Mouse (Mus musculus): ENCODE measurements around the gene Tspan9. TPM values are rescaled to one million over a fixed set of nuclear protein-coding genes. Genes with fewer than 3 reads are reported as not detected.

The Tspan9 gene
- polyA plus RNA-seq, 1 experiment from 2014 or later: 102 TPM

DNA sequence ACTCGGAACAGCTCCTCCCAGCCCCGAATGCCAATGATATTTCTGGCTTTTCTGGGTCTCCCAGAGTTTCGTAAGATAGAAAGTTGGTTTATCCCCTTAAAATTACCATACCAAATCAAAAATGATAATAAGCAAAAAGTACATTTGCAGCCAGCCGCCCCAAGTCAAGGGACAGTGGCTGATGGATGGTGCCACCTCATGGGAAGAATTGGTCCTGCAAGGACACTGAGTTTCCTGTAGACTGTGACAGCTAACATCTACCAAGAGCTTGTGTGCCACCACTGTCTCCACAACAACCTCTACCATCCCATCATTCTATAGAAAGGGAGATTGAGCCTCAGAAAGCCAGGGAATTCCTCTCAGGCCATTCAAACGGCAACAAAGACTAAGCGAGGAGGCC lies 2.4 kb upstream of the Tspan9 start:
- H3K4me3 ChIP-seq (replicated peaks): no peak overlapping the region
- no peak overlapping the region for H3K9ac ChIP-seq
- no peak overlapping the region for H3K4me2 ChIP-seq (replicated peaks)
- 60% methylated on average over 6 of the region's 6 CpGs for WGBS
- H3K9me3 ChIP-seq: no peaks in the 10 kb centered on the region
- ATAC-seq: no peak
- no peaks in the 10 kb centered on the region for H3K36me3 ChIP-seq
- H3K27me3 ChIP-seq (replicated peaks): no peaks in the 10 kb centered on the region
- peaks cover 6% of the 10 kb centered on the region for H3K4me1 ChIP-seq (replicated peaks)
- H3K27ac ChIP-seq: no peak overlapping the region

DNA sequence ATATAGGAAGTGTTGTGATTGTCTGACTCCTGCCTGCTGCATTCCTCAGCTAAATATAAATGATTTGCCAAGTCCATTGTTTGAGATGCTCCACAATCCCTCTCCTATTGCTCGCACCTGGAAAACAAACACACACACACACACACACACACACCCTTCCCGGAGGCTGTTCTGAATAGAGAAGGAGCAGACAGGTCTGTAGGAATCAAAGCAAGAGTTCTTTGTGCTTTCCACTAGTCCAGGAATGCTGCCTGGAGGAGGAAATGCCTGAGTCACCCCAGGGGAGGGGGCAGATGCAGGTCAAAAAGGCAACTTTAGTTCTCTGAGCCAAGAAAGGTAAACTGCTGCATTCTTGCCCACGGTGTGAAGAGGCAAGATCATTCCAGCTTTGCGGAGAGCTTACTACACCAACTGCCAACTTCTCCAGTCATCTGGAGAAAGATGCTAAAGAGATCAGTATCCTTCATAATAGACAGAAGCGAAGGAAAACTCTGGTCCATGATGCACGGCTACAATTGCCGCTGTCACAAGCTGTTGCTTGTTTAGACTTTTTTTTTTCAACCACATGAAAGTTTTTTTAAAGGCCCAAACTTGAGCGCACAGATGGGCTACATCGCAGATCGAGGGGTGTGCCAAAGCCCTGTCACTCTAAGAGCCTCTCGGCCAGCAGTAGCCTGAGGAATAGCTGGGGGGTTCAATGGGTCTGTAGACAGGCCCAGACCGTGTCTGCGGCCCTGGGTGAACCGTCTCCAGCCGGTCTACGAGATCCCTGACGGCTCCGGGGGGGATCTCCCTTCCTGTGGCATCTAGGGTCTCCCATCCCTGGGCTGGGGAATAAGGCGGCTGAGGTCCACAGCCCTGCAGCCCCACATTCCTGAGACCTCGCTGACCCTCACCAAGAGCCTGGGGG lies 770 bp downstream of the Tspan9 start:
- Histone ChIP-seq H3K27me3 (replicated peaks) (no peaks in the 10 kb centered on the region), H3K9me3 (no peaks in the 10 kb centered on the region), H3K4me2 (replicated peaks) (peak overlapping the region; percentile 69), H3K4me1 (replicated peaks) (peaks cover 6% of the 10 kb centered on the region), H3K9ac (peak overlapping the region; percentile 73), H3K4me3 (replicated peaks) (peak overlapping the region; percentile 71), H3K27ac (peak overlapping the region; percentile 89), H3K36me3 (no peaks in the 10 kb centered on the region)
- ATAC-seq: peak; percentile 64
- WGBS: 6% methylated on average over 20 of the region's 20 CpGs

DNA sequence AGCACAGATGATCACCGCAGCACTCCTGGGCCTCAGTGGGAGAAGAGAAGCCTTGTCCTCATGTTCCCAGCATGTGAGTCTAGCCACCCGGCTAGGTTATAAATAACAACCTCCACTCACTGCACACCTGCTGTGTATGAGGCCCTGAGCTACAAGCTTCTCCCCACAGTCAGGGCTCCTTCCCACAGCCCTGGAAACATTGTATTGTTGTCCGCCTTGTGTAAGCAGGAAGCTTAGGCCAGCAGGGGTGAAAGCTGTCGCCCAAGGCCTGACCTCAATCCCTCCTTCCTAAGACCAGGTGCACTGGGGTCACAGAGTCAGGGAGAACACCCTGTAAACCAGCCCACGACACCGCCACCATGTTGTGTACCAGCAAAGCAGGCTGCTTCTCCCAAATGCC lies 2.7 kb downstream of the Tspan9 start:
- Histone ChIP-seq H3K27ac (no peak overlapping the region), H3K4me3 (replicated peaks) (no peak overlapping the region), H3K4me2 (replicated peaks) (no peak overlapping the region), H3K27me3 (replicated peaks) (no peaks in the 10 kb centered on the region), H3K4me1 (replicated peaks) (peaks cover 8% of the 10 kb centered on the region), H3K36me3 (no peaks in the 10 kb centered on the region), H3K9ac (no peak overlapping the region), H3K9me3 (no peaks in the 10 kb centered on the region)
- ATAC-seq: no peak
- WGBS: 69% methylated on average over 6 of the region's 6 CpGs

DNA sequence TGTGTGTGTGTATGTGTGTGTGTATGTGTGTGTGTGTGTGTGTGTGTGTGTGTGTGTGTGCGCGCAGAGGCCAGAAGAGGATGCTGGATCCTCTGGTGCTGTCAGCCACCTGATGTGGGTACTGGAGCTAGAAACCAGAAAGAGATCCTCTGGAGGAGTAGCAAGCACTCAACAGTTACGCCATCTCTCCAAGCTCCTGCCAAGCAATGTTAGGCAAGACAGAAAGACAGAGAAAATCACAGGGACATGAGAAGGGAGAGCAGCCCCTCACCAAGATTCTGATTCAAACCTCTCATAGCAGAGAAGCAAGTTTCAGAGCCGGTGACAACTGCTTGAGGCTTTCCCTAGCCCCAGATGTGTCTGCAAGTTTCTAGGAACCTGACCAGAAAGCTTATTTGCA lies 5.5 kb downstream of the Tspan9 start:
- Histone ChIP-seq H3K4me2 (replicated peaks) (no peak overlapping the region), H3K9me3 (no peaks in the 10 kb centered on the region), H3K4me3 (replicated peaks) (no peak overlapping the region), H3K27ac (no peak overlapping the region), H3K27me3 (replicated peaks) (no peaks in the 10 kb centered on the region), H3K9ac (no peak overlapping the region), H3K4me1 (replicated peaks) (peaks cover 30% of the 10 kb centered on the region), H3K36me3 (no peaks in the 10 kb centered on the region)
- WGBS: 87% methylated on average over 4 of the region's 4 CpGs
- ATAC-seq: no peak

DNA sequence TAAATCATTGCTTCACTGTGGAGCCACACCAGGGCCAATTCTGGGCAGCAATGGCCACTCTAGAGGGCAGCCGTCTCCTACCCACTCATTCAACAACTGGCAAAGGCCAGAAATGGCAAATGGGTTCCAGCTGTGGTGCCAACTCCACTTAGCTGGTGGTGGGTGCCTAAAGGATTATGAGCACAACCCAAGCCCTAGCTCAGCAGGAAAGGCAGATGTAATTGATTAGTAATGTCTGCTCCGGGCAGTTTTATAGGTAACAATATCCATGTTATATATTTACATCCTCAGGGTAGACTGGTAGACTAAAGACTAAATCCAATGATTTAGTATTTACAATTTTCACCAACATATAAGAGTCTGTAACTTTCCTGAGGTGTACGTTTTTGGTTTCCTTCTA lies 6.7 kb downstream of the Tspan9 start:
- Histone ChIP-seq H3K9ac (no peak overlapping the region), H3K27me3 (replicated peaks) (no peaks in the 10 kb centered on the region), H3K27ac (no peak overlapping the region), H3K4me2 (replicated peaks) (no peak overlapping the region), H3K4me3 (replicated peaks) (no peak overlapping the region), H3K36me3 (no peaks in the 10 kb centered on the region), H3K9me3 (no peaks in the 10 kb centered on the region), H3K4me1 (replicated peaks) (peaks cover 31% of the 10 kb centered on the region)
- 92% methylated on average over 3 of the region's 3 CpGs for WGBS
- ATAC-seq: no peak

DNA sequence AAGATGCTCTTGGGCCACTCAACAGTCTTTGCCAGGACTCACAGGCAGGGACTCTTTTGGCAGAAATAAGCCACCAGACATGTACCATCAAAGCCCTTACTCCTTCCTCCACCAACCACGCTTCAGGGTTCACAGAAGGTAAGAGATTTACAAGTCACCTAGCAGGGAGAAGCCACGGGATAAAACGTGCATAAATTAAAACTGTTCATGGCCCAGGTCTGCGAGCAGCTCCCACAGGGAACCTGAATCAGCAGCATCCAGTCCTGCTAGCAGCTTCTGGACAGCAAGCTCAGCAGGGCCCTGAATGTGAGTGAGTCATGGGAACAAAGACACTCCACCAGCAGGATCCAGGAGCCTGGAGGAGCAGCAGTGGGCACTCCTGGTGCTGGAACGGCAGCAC lies 7.9 kb downstream of the Tspan9 start:
- no peak overlapping the region for H3K4me3 ChIP-seq (replicated peaks)
- no peaks in the 10 kb centered on the region for H3K27me3 ChIP-seq (replicated peaks)
- no peak overlapping the region for H3K9ac ChIP-seq
- peaks cover 35% of the 10 kb centered on the region for H3K4me1 ChIP-seq (replicated peaks)
- no peak for ATAC-seq
- H3K27ac ChIP-seq: no peak overlapping the region
- 66% methylated on average over 5 of the region's 5 CpGs for WGBS
- H3K4me2 ChIP-seq (replicated peaks): no peak overlapping the region
- H3K36me3 ChIP-seq: no peaks in the 10 kb centered on the region
- no peaks in the 10 kb centered on the region for H3K9me3 ChIP-seq

DNA sequence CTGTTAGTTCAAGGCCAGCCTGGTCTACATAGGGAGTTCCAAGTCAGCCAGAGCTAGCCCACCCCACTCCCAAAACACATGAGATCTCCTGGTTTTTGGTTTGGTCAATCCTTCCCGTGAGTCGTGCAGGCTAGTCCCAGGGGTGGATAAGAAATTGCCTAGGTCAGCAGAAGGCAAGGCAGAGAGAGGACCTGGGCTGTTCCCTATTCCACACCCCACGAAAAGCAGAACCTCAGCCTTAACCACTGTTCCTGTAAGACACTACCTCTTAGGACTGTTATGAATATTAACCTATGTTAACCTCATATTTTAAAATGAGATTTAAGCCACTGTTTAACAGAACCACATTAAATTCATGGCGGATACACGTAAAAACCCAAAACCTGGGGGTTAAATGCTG lies 8.4 kb downstream of the Tspan9 start:
- 76% methylated on average over 5 of the region's 5 CpGs for WGBS
- H3K9ac ChIP-seq: no peak overlapping the region
- H3K27me3 ChIP-seq (replicated peaks): no peaks in the 10 kb centered on the region
- peaks cover 35% of the 10 kb centered on the region for H3K4me1 ChIP-seq (replicated peaks)
- H3K36me3 ChIP-seq: no peaks in the 10 kb centered on the region
- no peak for ATAC-seq
- no peak overlapping the region for H3K4me2 ChIP-seq (replicated peaks)
- H3K4me3 ChIP-seq (replicated peaks): no peak overlapping the region
- no peak overlapping the region for H3K27ac ChIP-seq
- H3K9me3 ChIP-seq: no peaks in the 10 kb centered on the region

DNA sequence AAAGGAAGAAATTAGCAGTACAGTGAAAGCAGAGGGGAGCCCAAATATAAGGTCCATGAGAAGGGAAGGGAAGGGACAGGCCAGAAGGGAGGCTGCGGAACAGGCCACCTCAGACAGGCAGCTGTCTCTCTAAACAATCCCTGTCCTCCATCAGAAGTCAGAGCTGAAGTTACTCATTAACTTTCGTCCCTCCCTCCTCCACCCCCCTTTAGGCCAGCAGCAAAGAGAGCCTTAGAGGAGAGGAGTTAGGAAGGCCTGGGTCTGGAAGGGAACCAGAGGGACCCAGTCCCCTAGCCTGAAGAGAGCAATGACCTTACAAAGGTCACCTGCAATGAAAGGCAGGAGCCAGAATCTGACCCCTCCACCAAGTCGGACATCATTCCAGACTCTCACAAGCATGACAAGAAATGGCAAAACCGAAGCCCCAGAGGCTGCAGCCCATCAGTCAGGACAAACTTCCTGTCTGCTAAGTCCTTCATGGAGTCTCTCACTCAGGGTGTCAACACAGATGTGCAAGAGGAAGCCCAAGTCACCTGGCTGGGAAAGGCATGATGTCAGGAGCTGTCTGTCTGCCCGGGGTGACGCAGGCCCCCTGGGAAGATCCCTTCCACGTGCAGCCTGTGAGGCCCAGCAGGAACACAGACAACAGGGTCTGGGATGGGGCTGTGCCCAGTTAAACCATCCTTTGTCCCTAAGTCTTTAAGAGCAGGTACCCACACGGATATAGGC lies 9.0 kb downstream of the Tspan9 start:
- Histone ChIP-seq H3K4me2 (replicated peaks) (peak overlapping the region; percentile 20), H3K4me1 (replicated peaks) (peaks cover 35% of the 10 kb centered on the region)
- WGBS: 28% methylated on average over 8 of the region's 8 CpGs

DNA sequence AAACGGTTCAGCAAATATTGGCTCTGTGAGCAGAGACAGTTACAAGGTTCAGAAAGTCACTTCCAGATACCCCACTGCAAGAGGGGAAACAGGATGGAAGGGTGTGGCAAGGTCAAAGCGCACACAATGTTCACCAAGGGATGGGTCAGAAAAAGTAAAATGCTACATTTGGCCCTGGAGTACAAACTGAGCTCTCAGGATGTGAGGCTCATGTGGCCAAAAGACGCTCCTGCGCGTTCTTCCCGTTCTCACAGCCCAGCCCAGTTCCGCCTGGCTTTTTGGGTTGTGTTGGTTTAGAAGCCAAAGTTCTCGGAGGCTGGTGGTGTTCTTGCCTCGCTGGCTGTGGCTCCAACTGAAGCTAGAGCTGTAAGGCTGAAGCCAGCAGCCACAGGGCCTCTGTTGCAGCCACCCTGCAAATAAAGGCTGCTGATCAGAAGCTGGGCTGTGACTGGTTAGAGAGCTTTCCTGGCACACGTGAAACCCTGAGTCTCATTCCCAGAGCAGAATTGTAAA lies 9.7 kb downstream of the Tspan9 start:
- H3K4me3 ChIP-seq (replicated peaks): no peak overlapping the region
- H3K4me2 ChIP-seq (replicated peaks): peak overlapping the region; percentile 20

More for the DNA sequence above, 9.0 kb downstream of the Tspan9 start:
- Histone ChIP-seq H3K27ac (peak overlapping the region; percentile 58), H3K9ac (no peak overlapping the region), H3K36me3 (no peaks in the 10 kb centered on the region), H3K4me3 (replicated peaks) (no peak overlapping the region), H3K27me3 (replicated peaks) (no peaks in the 10 kb centered on the region), H3K9me3 (no peaks in the 10 kb centered on the region)
- ATAC-seq: peak; percentile 90

DNA sequence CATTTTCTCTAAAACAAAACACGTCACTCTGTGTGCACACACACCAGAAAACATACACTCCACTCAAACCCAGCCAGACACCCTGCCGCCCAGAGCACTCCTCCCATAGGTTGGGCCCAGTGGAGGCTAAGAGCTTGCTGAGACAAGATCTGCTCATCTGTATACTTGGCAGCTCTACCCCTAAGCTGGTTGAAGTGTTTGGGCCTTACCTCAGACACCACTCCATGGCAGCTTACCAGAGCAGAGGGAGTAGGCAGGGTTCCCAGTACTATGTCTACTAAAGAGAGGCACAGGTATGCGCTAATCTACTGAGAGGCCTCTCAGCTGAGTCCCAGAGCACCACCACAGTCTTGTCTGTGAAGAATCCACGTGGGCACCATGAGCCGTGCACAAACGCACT lies 10.8 kb downstream of the Tspan9 start:
- Histone ChIP-seq H3K36me3 (no peaks in the 10 kb centered on the region), H3K27me3 (replicated peaks) (no peaks in the 10 kb centered on the region), H3K27ac (peak overlapping the region; percentile 23; the same call in 1 of the 2 replicates), H3K4me1 (replicated peaks) (peaks cover 35% of the 10 kb centered on the region), H3K9me3 (no peaks in the 10 kb centered on the region), H3K4me2 (replicated peaks) (no peak overlapping the region), H3K4me3 (replicated peaks) (no peak overlapping the region), H3K9ac (no peak overlapping the region)
- ATAC-seq: no peak
- WGBS: 76% methylated on average over 6 of the region's 6 CpGs

More for the DNA sequence above, 9.7 kb downstream of the Tspan9 start:
- no peaks in the 10 kb centered on the region for H3K9me3 ChIP-seq
- H3K4me1 ChIP-seq (replicated peaks): peaks cover 35% of the 10 kb centered on the region
- 47% methylated on average over 10 of the region's 10 CpGs for WGBS
- H3K36me3 ChIP-seq: no peaks in the 10 kb centered on the region
- H3K27ac ChIP-seq: peak overlapping the region; percentile 58
- H3K9ac ChIP-seq: no peak overlapping the region
- H3K27me3 ChIP-seq (replicated peaks): no peaks in the 10 kb centered on the region
- ATAC-seq: peak; percentile 75

DNA sequence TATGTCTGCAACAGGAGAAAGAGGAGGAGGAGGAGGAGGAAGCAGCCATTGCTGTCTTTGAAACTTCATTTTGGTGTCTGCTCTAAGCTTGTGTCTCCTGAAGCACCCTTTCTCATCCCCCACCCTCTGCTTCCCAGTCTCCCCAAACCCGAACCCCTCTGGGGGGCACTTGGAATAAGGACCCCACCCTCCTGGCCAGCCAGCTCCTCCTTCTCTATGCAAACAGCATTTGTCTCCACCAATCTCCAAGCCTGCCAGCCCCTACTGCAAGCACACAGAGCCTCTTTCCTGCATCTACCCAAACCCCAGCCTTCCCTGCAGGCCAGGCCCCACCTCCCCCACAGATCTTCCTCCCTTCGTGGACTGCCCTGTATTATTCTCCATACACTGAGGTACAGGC lies 12.0 kb downstream of the Tspan9 start:
- H3K9ac ChIP-seq: no peak overlapping the region
- H3K27me3 ChIP-seq (replicated peaks): no peaks in the 10 kb centered on the region
- H3K4me2 ChIP-seq (replicated peaks): no peak overlapping the region
- no peak overlapping the region for H3K4me3 ChIP-seq (replicated peaks)
- H3K9me3 ChIP-seq: no peaks in the 10 kb centered on the region
- WGBS: 39% methylated on average over 2 of the region's 2 CpGs
- H3K4me1 ChIP-seq (replicated peaks): peaks cover 35% of the 10 kb centered on the region
- H3K36me3 ChIP-seq: no peaks in the 10 kb centered on the region
- no peak for ATAC-seq
- H3K27ac ChIP-seq: no peak overlapping the region

DNA sequence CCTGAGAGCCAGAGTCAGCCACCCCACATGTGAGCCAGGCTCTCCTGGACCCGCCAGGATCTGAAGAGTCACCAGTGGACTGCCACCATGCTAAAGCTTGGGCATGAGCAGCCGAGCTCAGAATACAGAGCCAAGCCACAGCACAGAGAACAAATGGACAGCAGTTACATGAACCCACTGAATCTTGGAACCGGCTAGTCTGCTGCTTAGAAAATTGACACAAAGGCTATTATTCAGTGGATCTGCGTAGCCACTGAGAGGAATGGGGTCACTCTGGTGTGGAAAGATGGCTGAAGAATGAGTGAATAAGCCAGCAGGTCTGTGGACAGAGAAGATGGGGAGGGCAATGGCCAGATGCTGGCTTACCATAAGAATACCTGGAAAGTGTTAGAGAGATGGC lies 12.7 kb downstream of the Tspan9 start:
- ATAC-seq: no peak
- H3K4me1 ChIP-seq (replicated peaks): peaks cover 32% of the 10 kb centered on the region
- H3K36me3 ChIP-seq: no peaks in the 10 kb centered on the region
- H3K4me2 ChIP-seq (replicated peaks): no peak overlapping the region
- no peak overlapping the region for H3K4me3 ChIP-seq (replicated peaks)
- no peaks in the 10 kb centered on the region for H3K27me3 ChIP-seq (replicated peaks)
- H3K9me3 ChIP-seq: no peaks in the 10 kb centered on the region
- WGBS: 86% methylated on average over 4 of the region's 4 CpGs
- no peak overlapping the region for H3K27ac ChIP-seq
- H3K9ac ChIP-seq: no peak overlapping the region

Measured in intestine, embryonic 15.5 days (tissue).